Mouse (Mus musculus) embryonic fibroblast, embryonic 13.5 days (primary cell): Measurements from ENCODE around the gene Dner.

Experiments
- CTCF ChIP-seq: IDR thresholded peaks from 2 replicates; pipeline ENCODE4 v1.5.1; 2011; ENCODE audit warnings: mild to moderate bottlenecking, control low read depth, low read length, moderate library complexity, borderline replicate concordance; ENCODE audit not compliant: insufficient read depth
- POLR2A ChIP-seq: IDR thresholded peaks from 2 replicates; pipeline ENCODE4 v1.6.1; 2011; ENCODE audit warnings: low read depth, mild to moderate bottlenecking, control low read depth, low read length, moderate library complexity

DNA sequence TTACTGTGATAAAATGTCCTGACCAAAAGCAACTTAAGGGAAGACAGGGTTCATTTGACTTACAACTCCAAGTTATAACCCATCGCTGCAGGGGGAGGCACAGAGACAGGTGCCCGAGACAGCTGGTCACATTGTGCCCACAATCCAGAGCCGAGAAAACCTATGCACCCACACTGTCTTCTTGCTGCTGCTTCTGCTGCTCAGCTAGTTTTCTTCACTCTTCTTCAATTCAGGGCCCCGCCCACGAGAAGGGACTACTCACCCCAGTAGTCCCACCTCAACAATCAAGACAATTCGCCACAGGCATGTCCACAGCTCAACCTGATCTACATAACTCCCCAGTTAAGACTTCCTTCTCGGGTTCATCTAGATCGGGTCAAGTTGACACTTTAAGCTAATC, 332.1 kb downstream of the Dner start, which contains the start of gene Pid1:
- TF ChIP-seq CTCF, result no peak
- no peak for TF ChIP-seq POLR2A
